Mouse (Mus musculus): ENCODE data around the gene Sema4c. TPM values are rescaled to one million over a fixed set of nuclear protein-coding genes. Genes with fewer than 3 reads are reported as not detected.

The Sema4c gene
- polyA plus RNA-seq, 1 experiment from 2014 or later = 3.6 TPM

GRCm38 (mm10) chr1:36572709-36573108 lies 14.6 kb upstream of the Sema4c start:
- H3K9ac ChIP-seq (ENCODE audit: low read length) = no peak overlapping the region
- no peak overlapping the region for H3K4me2 ChIP-seq (ENCODE audit: low read depth)
- no peak overlapping the region for H3K27ac ChIP-seq (ENCODE audit: low read depth, low read length)
- DNase-seq (ENCODE audit: low spot score) (no peak), ATAC-seq (ENCODE audit: insufficient read depth, low FRiP score, low TSS enrichment) (no peak)
- 85% methylated on average over 1 of the region's 1 CpGs for WGBS
- no peaks in the 10 kb centered on the region for H3K9me3 ChIP-seq (ENCODE audit: control insufficient read depth, low read length)
- no peaks in the 10 kb centered on the region for H3K27me3 ChIP-seq (ENCODE audit: control insufficient read depth, insufficient read depth, low read length)
- no peaks in the 10 kb centered on the region for H3K36me3 ChIP-seq (ENCODE audit: control insufficient read depth, insufficient read depth, low read length)
- H3K4me3 ChIP-seq (ENCODE audit: low read depth, low read length) = no peak overlapping the region
- H3K4me1 ChIP-seq (ENCODE audit: control insufficient read depth, insufficient read depth, low read length) = peaks cover 2% of the 10 kb centered on the region; the same call in 1 of the 2 replicates

GRCm38 (mm10) chr1:36572140-36572700 lies 14.1 kb upstream of the Sema4c start:
- WGBS = 71% methylated on average over 2 of the region's 2 CpGs
- no peaks in the 10 kb centered on the region for H3K36me3 ChIP-seq (ENCODE audit: control insufficient read depth, insufficient read depth, low read length)
- no peak overlapping the region for H3K27ac ChIP-seq (ENCODE audit: low read depth, low read length)
- H3K27me3 ChIP-seq (ENCODE audit: control insufficient read depth, insufficient read depth, low read length) = no peaks in the 10 kb centered on the region
- no peak for ATAC-seq (ENCODE audit: insufficient read depth, low FRiP score, low TSS enrichment)
- no peak overlapping the region for H3K9ac ChIP-seq (ENCODE audit: low read length)
- H3K9me3 ChIP-seq (ENCODE audit: control insufficient read depth, low read length) = no peaks in the 10 kb centered on the region
- peaks cover 2% of the 10 kb centered on the region; the same call in 1 of the 2 replicates for H3K4me1 ChIP-seq (ENCODE audit: control insufficient read depth, insufficient read depth, low read length)
- no peak for DNase-seq (ENCODE audit: low spot score)
- H3K4me2 ChIP-seq (ENCODE audit: low read depth) = no peak overlapping the region
- H3K4me3 ChIP-seq (ENCODE audit: low read depth, low read length) = no peak overlapping the region

GRCm38 (mm10) chr1:36571627-36572026 lies 13.5 kb upstream of the Sema4c start:
- ATAC-seq (ENCODE audit: insufficient read depth, low FRiP score, low TSS enrichment) = no peak
- H3K9me3 ChIP-seq (ENCODE audit: control insufficient read depth, low read length) = no peaks in the 10 kb centered on the region
- no peaks in the 10 kb centered on the region for H3K27me3 ChIP-seq (ENCODE audit: control insufficient read depth, insufficient read depth, low read length)
- WGBS = 39% methylated on average over 6 of the region's 6 CpGs
- H3K27ac ChIP-seq (ENCODE audit: low read depth, low read length) = no peak overlapping the region
- no peak overlapping the region for H3K4me3 ChIP-seq (ENCODE audit: low read depth, low read length)
- no peaks in the 10 kb centered on the region for H3K36me3 ChIP-seq (ENCODE audit: control insufficient read depth, insufficient read depth, low read length)
- DNase-seq (ENCODE audit: low spot score) = no peak
- no peak overlapping the region for H3K4me2 ChIP-seq (ENCODE audit: low read depth)
- peaks cover 2% of the 10 kb centered on the region; the same call in 1 of the 2 replicates for H3K4me1 ChIP-seq (ENCODE audit: control insufficient read depth, insufficient read depth, low read length)
- no peak overlapping the region for H3K9ac ChIP-seq (ENCODE audit: low read length)

GRCm38 (mm10) chr1:36570320-36570719 lies 12.2 kb upstream of the Sema4c start:
- ATAC-seq (ENCODE audit: insufficient read depth, low FRiP score, low TSS enrichment) (no peak), DNase-seq (ENCODE audit: low spot score) (no peak)
- no peak overlapping the region for H3K27ac ChIP-seq (ENCODE audit: low read depth, low read length)
- H3K4me1 ChIP-seq (ENCODE audit: control insufficient read depth, insufficient read depth, low read length) = peaks cover 2% of the 10 kb centered on the region; the same call in 1 of the 2 replicates
- no peak overlapping the region for H3K4me2 ChIP-seq (ENCODE audit: low read depth)
- WGBS = 78% methylated on average over 5 of the region's 5 CpGs
- H3K36me3 ChIP-seq (ENCODE audit: control insufficient read depth, insufficient read depth, low read length) = no peaks in the 10 kb centered on the region
- no peak overlapping the region for H3K9ac ChIP-seq (ENCODE audit: low read length)
- H3K27me3 ChIP-seq (ENCODE audit: control insufficient read depth, insufficient read depth, low read length) = no peaks in the 10 kb centered on the region
- H3K4me3 ChIP-seq (ENCODE audit: low read depth, low read length) = no peak overlapping the region
- H3K9me3 ChIP-seq (ENCODE audit: control insufficient read depth, low read length) = no peaks in the 10 kb centered on the region

- no peaks in the 10 kb centered on the region for H3K36me3 ChIP-seq (ENCODE audit: control insufficient read depth, insufficient read depth, low read length)
- no peak for ATAC-seq (ENCODE audit: insufficient read depth, low FRiP score, low TSS enrichment)
- WGBS = 52% methylated on average over 7 of the region's 7 CpGs
- no peak overlapping the region for H3K27ac ChIP-seq (ENCODE audit: low read depth, low read length)
- H3K27me3 ChIP-seq (ENCODE audit: control insufficient read depth, insufficient read depth, low read length) = no peaks in the 10 kb centered on the region
- H3K9me3 ChIP-seq (ENCODE audit: control insufficient read depth, low read length) = no peaks in the 10 kb centered on the region
- DNase-seq (ENCODE audit: low spot score) = no peak
- H3K4me1 ChIP-seq (ENCODE audit: control insufficient read depth, insufficient read depth, low read length) = peaks cover 2% of the 10 kb centered on the region; the same call in 1 of the 2 replicates
- H3K9ac ChIP-seq (ENCODE audit: low read length) = no peak overlapping the region
- H3K4me3 ChIP-seq (ENCODE audit: low read depth, low read length) = no peak overlapping the region
- H3K4me2 ChIP-seq (ENCODE audit: low read depth) = no peak overlapping the region
Observed at GRCm38 (mm10) chr1:36569694-36570276, 11.6 kb upstream of the Sema4c start.

GRCm38 (mm10) chr1:36568776-36569175 lies 10.6 kb upstream of the Sema4c start:
- Histone ChIP-seq H3K27me3 (ENCODE audit: control insufficient read depth, insufficient read depth, low read length) (no peaks in the 10 kb centered on the region), H3K4me2 (ENCODE audit: low read depth) (no peak overlapping the region), H3K9me3 (ENCODE audit: control insufficient read depth, low read length) (no peaks in the 10 kb centered on the region), H3K4me1 (ENCODE audit: control insufficient read depth, insufficient read depth, low read length) (peaks cover 2% of the 10 kb centered on the region; the same call in 1 of the 2 replicates), H3K4me3 (ENCODE audit: low read depth, low read length) (no peak overlapping the region), H3K36me3 (ENCODE audit: control insufficient read depth, insufficient read depth, low read length) (no peaks in the 10 kb centered on the region), H3K9ac (ENCODE audit: low read length) (no peak overlapping the region), H3K27ac (ENCODE audit: low read depth, low read length) (no peak overlapping the region)
- no peak for ATAC-seq (ENCODE audit: insufficient read depth, low FRiP score, low TSS enrichment)
- DNase-seq (ENCODE audit: low spot score) = no peak
- 79% methylated on average over 4 of the region's 4 CpGs for WGBS

- Histone ChIP-seq H3K4me2 (ENCODE audit: low read depth) (no peak overlapping the region), H3K4me3 (ENCODE audit: low read depth, low read length) (no peak overlapping the region), H3K9ac (ENCODE audit: low read length) (no peak overlapping the region), H3K36me3 (ENCODE audit: control insufficient read depth, insufficient read depth, low read length) (no peaks in the 10 kb centered on the region), H3K4me1 (ENCODE audit: control insufficient read depth, insufficient read depth, low read length) (peaks cover 2% of the 10 kb centered on the region; the same call in 1 of the 2 replicates), H3K9me3 (ENCODE audit: control insufficient read depth, low read length) (no peaks in the 10 kb centered on the region), H3K27me3 (ENCODE audit: control insufficient read depth, insufficient read depth, low read length) (no peaks in the 10 kb centered on the region), H3K27ac (ENCODE audit: low read depth, low read length) (no peak overlapping the region)
- WGBS = 48% methylated on average over 21 of the region's 21 CpGs
- DNase-seq (ENCODE audit: low spot score) (no peak), ATAC-seq (ENCODE audit: insufficient read depth, low FRiP score, low TSS enrichment) (no peak)
Observed at GRCm38 (mm10) chr1:36567818-36568603, 9.9 kb upstream of the Sema4c start.

- H3K27ac ChIP-seq (ENCODE audit: low read depth, low read length) = no peak overlapping the region
- no peaks in the 10 kb centered on the region; the same call in 1 of the 2 replicates for H3K4me1 ChIP-seq (ENCODE audit: control insufficient read depth, insufficient read depth, low read length)
- no peak for DNase-seq (ENCODE audit: low spot score)
- no peak overlapping the region for H3K4me2 ChIP-seq (ENCODE audit: low read depth)
- ATAC-seq (ENCODE audit: insufficient read depth, low FRiP score, low TSS enrichment) = no peak
- H3K36me3 ChIP-seq (ENCODE audit: control insufficient read depth, insufficient read depth, low read length) = no peaks in the 10 kb centered on the region
- H3K9me3 ChIP-seq (ENCODE audit: control insufficient read depth, low read length) = no peaks in the 10 kb centered on the region
- 15% methylated on average over 2 of the region's 2 CpGs for WGBS
- no peak overlapping the region for H3K9ac ChIP-seq (ENCODE audit: low read length)
- H3K27me3 ChIP-seq (ENCODE audit: control insufficient read depth, insufficient read depth, low read length) = no peaks in the 10 kb centered on the region
- no peak overlapping the region for H3K4me3 ChIP-seq (ENCODE audit: low read depth, low read length)
Observed at GRCm38 (mm10) chr1:36566425-36566824, 8.3 kb upstream of the Sema4c start.
